Mouse (Mus musculus) liver, postnatal 0 days (tissue): Measurements from ENCODE around the gene Bnip1.
A peak's percentile ranks its signal among the peaks of the same experiment; 100 is the strongest.

ENCODE experiments used
- CTCF ChIP-seq: sonication (generic); IDR thresholded peaks from 2 replicates; pipeline ENCODE4 v1.5.1; 2016; ENCODE audit warnings: antibody characterized with exemption, low read depth
- EP300 ChIP-seq: IDR thresholded peaks from 2 replicates; pipeline ENCODE4 v1.6.1; 2016; ENCODE audit warnings: antibody characterized with exemption, low read depth, mild to moderate bottlenecking

- TF ChIP-seq CTCF (no peak), EP300 (peak; percentile 93)
Observed at GRCm38 (mm10) chr17:26767100-26767753, 13.6 kb upstream of the Bnip1 start.
